Mouse (Mus musculus) cortical plate, adult 2 months (tissue): ENCODE measurements around the gene Pcbp3. TPM values are rescaled to one million over a fixed set of nuclear protein-coding genes. Genes with fewer than 3 reads are reported as not detected.

Experiments used
- H3K27ac ChIP-seq: fragments of 200-500 bp; 2 replicates; pipeline ENCODE4 v1.5.1; 2012; ENCODE audit warnings: low read length, control low read depth, inconsistent platforms; ENCODE audit not compliant: insufficient read depth
- H3K4me1 ChIP-seq: fragments of 200-500 bp; 2 replicates; pipeline ENCODE4 v1.6.1; 2011; ENCODE audit warnings: low read length; ENCODE audit not compliant: control insufficient read depth, insufficient read depth
- H3K4me3 ChIP-seq: fragments of 200-500 bp; 2 replicates; pipeline ENCODE4 v1.5.1; 2011; ENCODE audit warnings: mild to moderate bottlenecking, low read length, control low read depth; ENCODE audit not compliant: insufficient read depth
- CTCF ChIP-seq: fragments of 200-500 bp; IDR thresholded peaks from 2 replicates; pipeline ENCODE4 v1.5.1; 2011; ENCODE audit warnings: mild to moderate bottlenecking, control low read depth, low read length; ENCODE audit not compliant: insufficient read depth; ENCODE audit errors: extremely low read depth
- POLR2A ChIP-seq: fragments of 200-500 bp; IDR thresholded peaks from 2 replicates; pipeline ENCODE4 v1.6.1; 2011; ENCODE audit warnings: mild to moderate bottlenecking, low read length, control low read depth; ENCODE audit not compliant: insufficient read depth; ENCODE audit errors: extremely low read depth
- polyA plus RNA-seq: library from polyadenylated mRNA; depleted of rRNA; stranded (reverse); fragments of >200 nt; gene quantifications from 2 replicates; pipeline ENCODE4 v1.2.3, GENCODE M21; 2012

Pcbp3 gene
- polyA plus RNA-seq, 1 experiment = 49.0 TPM

DNA sequence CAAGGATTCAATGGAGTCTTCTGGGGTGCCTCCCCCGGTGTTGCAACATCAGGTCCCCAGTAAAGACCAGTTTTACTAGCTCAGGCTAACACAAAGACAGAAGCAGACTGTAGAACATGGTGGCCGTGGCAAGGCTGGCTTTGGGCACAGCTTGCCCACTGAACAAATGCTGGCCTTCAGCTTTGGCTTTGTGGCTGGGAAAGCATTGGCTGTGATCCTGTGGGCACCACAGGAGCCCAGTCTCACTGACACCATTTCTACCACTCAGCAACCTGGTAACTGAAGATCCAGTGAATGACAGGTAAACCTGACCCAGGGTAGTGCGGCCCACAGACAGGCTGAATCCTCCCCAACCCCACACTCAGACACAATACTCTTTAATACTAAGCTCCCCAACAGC, 167.6 kb downstream of the Pcbp3 start:
- Histone ChIP-seq H3K4me1 (no peaks in the 10 kb centered on the region), H3K27ac (no peak overlapping the region), H3K4me3 (no peak overlapping the region)
- TF ChIP-seq POLR2A = no peak
- no peak for TF ChIP-seq CTCF

DNA sequence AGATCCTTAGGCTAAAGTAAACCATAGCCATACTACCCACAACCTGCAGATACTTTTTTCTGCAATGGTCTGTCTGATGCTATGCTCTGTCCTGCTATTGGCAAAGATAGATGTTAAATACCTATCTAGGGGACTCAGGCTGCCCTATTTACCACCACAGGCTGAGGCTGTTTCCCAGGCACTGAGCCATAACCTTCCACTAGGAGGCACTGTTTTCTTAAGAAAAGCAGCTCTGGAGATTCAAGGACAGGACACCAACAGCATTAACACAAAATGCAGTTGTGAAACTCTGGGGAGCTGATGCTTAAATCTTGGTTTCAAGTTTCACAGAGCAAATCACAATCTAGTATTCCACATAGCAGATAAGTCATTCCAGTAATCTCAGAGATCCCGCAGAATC, 170.2 kb downstream of the Pcbp3 start:
- Histone ChIP-seq H3K4me3 (no peak overlapping the region), H3K27ac (no peak overlapping the region), H3K4me1 (no peaks in the 10 kb centered on the region)
- TF ChIP-seq POLR2A (no peak), CTCF (peak; percentile 61)

DNA sequence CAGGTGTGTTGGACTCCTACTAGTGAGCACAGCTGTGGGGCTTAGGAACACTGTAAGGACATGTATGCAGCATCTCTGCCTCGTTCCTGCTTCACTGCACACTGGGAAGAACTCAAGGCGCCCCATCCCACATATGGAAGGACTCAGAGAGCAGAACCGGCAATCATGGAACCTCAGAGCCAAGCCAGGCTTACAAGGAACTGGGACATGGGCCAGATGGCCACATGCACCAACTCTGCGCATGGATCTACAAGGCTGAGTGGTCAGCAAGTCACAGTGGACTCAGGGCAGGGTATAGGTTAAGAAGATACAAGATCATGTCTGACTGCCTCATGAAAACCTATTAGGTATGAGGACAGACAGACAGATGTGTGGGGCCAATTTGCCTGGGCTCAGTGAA, 171.8 kb downstream of the Pcbp3 start:
- TF ChIP-seq POLR2A (no peak), CTCF (no peak)
- no peak overlapping the region for H3K27ac ChIP-seq
- H3K4me3 ChIP-seq = no peak overlapping the region
- H3K4me1 ChIP-seq = no peaks in the 10 kb centered on the region

DNA sequence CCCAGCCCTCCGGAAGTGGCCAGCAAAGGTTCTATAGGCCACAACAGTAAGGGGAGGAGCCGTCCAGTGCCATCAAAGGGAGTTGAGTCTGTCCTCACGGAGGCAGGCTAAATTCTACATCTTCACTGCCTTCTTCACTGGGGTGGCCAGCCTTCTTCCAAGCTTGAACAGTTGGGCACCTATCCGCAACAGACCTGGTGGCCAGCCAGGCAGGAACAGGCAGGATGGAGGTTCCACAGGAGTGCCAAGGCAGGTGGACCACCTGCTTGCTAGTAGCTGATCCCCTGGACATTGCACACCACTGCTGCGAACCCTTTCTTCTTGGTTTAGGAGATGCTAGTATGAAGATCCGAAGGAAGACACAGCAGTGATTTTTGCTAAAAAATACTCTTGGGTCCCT, 176.4 kb downstream of the Pcbp3 start:
- Histone ChIP-seq H3K27ac (no peak overlapping the region), H3K4me1 (no peaks in the 10 kb centered on the region), H3K4me3 (no peak overlapping the region)
- TF ChIP-seq POLR2A (no peak), CTCF (no peak)

DNA sequence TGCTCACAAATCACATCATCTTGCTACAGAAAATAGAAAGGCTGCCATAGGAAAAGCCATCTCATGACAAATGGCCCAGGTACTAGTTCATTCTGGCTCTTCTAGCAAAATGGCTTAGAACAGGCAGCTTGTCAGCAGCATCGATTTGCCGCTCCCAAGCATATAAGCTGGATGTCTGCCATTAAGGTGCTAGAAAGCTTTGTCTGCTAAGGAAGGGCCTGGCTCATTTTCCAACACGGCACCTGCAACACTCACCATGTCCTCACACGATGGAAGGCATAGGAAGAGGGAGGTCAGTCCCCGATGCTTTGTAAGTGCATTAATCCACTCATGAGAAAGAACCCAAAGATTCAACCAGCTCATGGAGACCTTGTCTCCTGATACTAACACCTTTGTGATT, 182.5 kb downstream of the Pcbp3 start:
- Histone ChIP-seq H3K27ac (no peak overlapping the region), H3K4me3 (no peak overlapping the region), H3K4me1 (no peaks in the 10 kb centered on the region)
- TF ChIP-seq CTCF (no peak), POLR2A (no peak)

DNA sequence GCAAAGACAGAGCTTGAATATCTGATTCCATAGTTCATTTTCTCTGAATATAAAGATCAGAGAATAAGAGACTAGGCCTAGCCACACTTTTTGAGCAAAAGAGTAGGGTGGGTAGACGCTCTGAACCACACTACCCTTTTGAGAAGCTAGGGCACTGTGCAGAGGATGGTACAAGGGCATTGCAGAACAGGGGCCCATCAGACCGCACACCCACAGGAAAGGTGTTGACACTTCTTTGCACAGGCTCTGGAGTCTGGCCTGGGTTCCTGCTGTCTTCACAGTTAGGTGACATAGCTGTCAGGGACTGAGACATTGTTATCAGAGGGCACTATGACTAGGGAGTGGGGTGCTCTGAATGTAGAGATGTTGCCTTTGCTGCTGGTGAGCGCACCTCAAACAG, 190.1 kb downstream of the Pcbp3 start:
- Histone ChIP-seq H3K27ac (no peak overlapping the region), H3K4me1 (no peaks in the 10 kb centered on the region), H3K4me3 (no peak overlapping the region)
- TF ChIP-seq CTCF (no peak), POLR2A (no peak)

DNA sequence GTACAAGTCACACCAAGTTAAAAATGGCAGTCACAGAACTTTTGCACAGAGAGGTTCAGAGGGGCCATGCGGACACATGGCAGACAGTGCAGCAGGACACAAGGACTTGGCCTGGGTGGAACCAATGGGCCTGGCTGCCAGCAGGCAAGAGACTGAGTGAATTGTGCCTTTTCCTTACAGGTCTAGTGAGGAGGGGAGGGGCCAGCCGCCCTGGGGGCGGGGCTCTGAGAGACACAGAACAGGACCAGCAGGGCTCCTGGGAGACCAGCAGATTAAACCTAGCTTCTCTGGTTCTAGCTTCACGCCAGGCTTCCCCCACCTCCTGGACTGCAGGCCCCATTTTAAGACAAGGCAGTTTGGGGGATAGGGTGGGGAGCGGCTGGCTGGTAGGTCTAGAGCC, 190.6 kb downstream of the Pcbp3 start:
- H3K27ac ChIP-seq = no peak overlapping the region
- TF ChIP-seq CTCF (no peak), POLR2A (no peak)
- no peaks in the 10 kb centered on the region for H3K4me1 ChIP-seq
- no peak overlapping the region for H3K4me3 ChIP-seq

DNA sequence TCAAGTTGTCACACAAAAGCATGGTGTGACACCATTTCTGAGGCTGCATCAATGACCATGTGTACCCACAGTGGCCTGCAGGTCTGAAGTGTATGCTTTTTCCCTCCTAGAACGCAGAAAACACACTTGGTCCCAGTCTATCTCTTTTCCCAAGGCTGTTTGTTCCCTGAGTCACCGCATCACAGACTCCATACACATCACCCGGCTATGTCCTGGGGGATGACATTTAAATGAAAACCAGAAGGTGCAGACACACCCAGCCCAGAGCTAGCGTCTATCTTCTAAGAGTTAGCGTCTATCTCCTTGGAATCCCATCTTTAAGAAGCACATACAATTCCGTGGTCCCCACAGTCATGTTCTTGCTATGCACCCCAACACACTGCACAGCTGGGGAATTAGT, 192.1 kb downstream of the Pcbp3 start:
- Histone ChIP-seq H3K4me1 (no peaks in the 10 kb centered on the region), H3K4me3 (no peak overlapping the region), H3K27ac (no peak overlapping the region)
- TF ChIP-seq POLR2A (no peak), CTCF (no peak)

DNA sequence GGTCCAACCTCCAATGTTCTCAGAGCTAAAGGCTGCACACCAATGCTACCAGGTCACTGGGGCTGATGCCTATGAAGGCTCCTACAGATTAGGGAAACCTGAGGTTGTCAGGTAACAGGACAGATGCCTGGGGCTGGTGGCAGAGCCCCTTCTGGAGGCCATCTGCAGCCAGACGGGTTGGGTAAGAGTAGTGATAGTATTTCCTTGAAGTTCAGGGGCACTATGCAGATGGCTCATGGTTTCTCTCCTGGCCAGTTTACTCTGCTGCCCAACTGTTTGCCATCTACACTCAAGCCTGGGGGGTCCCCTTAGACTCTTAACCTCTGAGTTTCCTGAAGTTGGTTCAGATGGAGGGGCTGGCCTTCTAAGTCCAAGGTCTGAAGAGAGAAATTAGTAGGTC, 195.5 kb downstream of the Pcbp3 start:
- no peak overlapping the region for H3K27ac ChIP-seq
- no peak overlapping the region for H3K4me3 ChIP-seq
- H3K4me1 ChIP-seq = no peaks in the 10 kb centered on the region; the same call in 1 of the 2 replicates
- no peak for TF ChIP-seq POLR2A
- TF ChIP-seq CTCF = no peak

DNA sequence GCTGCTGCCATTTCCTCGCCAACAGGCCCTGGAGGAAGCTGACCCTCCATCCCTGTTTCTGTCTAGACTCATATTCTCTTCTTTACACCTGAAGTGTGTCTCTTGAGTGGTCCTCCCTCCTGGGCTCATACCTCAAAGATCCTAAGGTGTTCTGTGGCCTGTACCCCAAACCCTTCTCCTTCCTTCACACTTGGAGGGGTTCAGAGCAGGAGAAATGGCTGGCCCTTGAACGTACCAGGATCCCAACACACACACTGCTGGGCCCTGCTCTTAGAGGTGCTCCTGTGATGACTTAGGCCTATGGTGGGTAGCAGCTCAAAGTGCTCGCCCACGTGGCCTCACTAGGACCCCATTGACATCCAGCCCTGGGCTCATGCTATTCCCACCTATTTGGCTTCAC, 196.8 kb downstream of the Pcbp3 start:
- H3K4me1 ChIP-seq = no peaks in the 10 kb centered on the region; the same call in 1 of the 2 replicates

More for the DNA sequence above, 196.8 kb downstream of the Pcbp3 start:
- no peak overlapping the region for H3K27ac ChIP-seq
- no peak overlapping the region for H3K4me3 ChIP-seq
- TF ChIP-seq CTCF (no peak), POLR2A (no peak)
